Mouse (Mus musculus): ENCODE data around the gene BC004004. TPM values are rescaled to one million over a fixed set of nuclear protein-coding genes. Genes with fewer than 3 reads are reported as not detected.

Gene BC004004
- polyA plus RNA-seq, 1 experiment from 2014 or later: 62.2 TPM

DNA sequence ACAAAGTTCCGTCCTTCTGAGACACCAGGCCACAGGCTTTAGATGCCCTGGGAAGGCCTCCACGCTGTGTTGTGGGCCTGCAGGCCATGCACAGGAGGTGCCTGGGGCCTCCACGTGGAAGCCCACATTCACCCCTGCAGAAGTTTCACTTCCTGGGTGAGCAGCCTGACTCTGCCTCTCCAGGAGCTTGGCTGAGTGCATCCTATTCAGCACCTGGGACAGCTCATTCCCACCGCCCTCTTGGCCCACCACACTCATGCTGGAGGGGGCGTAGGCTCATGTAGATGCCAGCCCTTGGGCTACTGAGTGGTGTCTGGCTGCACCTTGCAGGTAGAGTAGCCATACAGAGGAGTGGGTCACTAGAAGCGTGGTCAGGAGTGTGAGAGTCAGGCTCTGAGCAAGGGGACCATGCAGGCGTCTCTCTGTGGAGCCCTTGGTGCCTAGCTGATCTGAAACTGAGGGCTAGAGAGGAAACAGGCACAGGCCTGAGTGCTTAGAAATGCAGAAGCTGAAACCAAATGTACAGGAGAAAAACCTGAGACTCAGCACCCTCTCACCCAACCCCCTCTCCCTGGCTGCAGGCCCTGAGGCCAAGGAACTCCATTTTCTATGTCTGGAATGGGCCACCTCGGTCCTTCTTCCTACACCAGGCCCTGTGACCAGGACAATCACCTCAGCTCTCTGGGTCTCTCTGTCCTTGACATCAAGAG lies 93.5 kb downstream of the BC004004 start:
- ATAC-seq (ENCODE audit: insufficient read depth, low FRiP score, low TSS enrichment) (no peak), DNase-seq (ENCODE audit: low spot score) (no peak)
- Histone ChIP-seq H3K27me3 (ENCODE audit: control insufficient read depth, insufficient read depth, low read length) (no peaks in the 10 kb centered on the region), H3K36me3 (ENCODE audit: control insufficient read depth, insufficient read depth, low read length) (no peaks in the 10 kb centered on the region), H3K9ac (ENCODE audit: low read length) (no peak overlapping the region), H3K4me1 (ENCODE audit: control insufficient read depth, insufficient read depth, low read length) (peaks cover 2% of the 10 kb centered on the region; the same call in 1 of the 2 replicates), H3K4me2 (ENCODE audit: low read depth) (no peak overlapping the region), H3K9me3 (ENCODE audit: control insufficient read depth, low read length) (no peaks in the 10 kb centered on the region), H3K4me3 (ENCODE audit: low read depth, low read length) (no peak overlapping the region), H3K27ac (ENCODE audit: low read depth, low read length) (no peak overlapping the region)
- 60% methylated on average over 8 of the region's 8 CpGs for WGBS

DNA sequence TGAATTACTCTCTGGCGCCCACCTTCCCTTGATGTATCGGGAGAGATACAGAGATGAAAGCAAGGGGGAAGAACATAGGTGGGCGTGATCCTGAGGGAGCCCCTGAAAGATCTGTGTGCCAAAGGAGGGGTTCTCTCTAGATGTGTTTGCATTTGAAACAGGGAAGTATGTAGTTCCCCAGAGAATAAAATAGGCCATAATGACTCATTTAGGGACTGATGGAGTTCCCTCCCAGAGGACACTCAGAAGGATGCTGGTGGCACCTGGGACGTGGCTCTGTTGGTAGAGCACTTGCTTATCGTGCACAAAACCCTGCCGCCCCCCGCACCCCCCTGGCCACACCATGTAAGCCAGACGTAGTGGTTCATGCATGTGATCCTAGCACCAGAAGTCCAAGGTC lies 94.5 kb downstream of the BC004004 start:
- DNase-seq (ENCODE audit: low spot score) (no peak), ATAC-seq (ENCODE audit: insufficient read depth, low FRiP score, low TSS enrichment) (no peak)
- H3K9ac ChIP-seq (ENCODE audit: low read length): no peak overlapping the region
- no peak overlapping the region for H3K4me3 ChIP-seq (ENCODE audit: low read depth, low read length)
- H3K9me3 ChIP-seq (ENCODE audit: control insufficient read depth, low read length): no peaks in the 10 kb centered on the region
- no peak overlapping the region for H3K4me2 ChIP-seq (ENCODE audit: low read depth)
- no peaks in the 10 kb centered on the region for H3K36me3 ChIP-seq (ENCODE audit: control insufficient read depth, insufficient read depth, low read length)
- 86% methylated on average over 8 of the region's 8 CpGs for WGBS
- H3K27ac ChIP-seq (ENCODE audit: low read depth, low read length): no peak overlapping the region
- no peaks in the 10 kb centered on the region for H3K4me1 ChIP-seq (ENCODE audit: control insufficient read depth, insufficient read depth, low read length)
- no peaks in the 10 kb centered on the region for H3K27me3 ChIP-seq (ENCODE audit: control insufficient read depth, insufficient read depth, low read length)

Other genes starting within 250 kb of the BC004004 start
- 784 and 802 TPM in 2 replicates for gene Srsf3, start 236.2 kb upstream of the BC004004 start, polyA plus RNA-seq (2014; fragmentation: Nextera tagmentation; extraction: Ambion mirVana)
- gene Cdkn1a, start 177.8 kb upstream of the BC004004 start, polyA plus RNA-seq (2014; fragmentation: Nextera tagmentation; extraction: Ambion mirVana): 35.0 and 45.3 TPM in 2 replicates
- 0.39 and 0.44 TPM in 2 replicates for gene Rab44, start 154.6 kb upstream of the BC004004 start, polyA plus RNA-seq (2014; fragmentation: Nextera tagmentation; extraction: Ambion mirVana)
- gene Cpne5, start 30.6 kb upstream of the BC004004 start, polyA plus RNA-seq (2014; fragmentation: Nextera tagmentation; extraction: Ambion mirVana): 3.3 and 4.4 TPM in 2 replicates
- 152 and 165 TPM in 2 replicates for gene Ppil1, start 4.6 kb upstream of the BC004004 start, polyA plus RNA-seq (2014; fragmentation: Nextera tagmentation; extraction: Ambion mirVana)
- 0.23 and 0.36 TPM in 2 replicates for gene Pi16, start 48.9 kb downstream of the BC004004 start, polyA plus RNA-seq (2014; fragmentation: Nextera tagmentation; extraction: Ambion mirVana)
- 402 and 441 TPM in 2 replicates for gene Mtch1, start 79.1 kb downstream of the BC004004 start, polyA plus RNA-seq (2014; fragmentation: Nextera tagmentation; extraction: Ambion mirVana)
- 2.8 and 3.5 TPM in 2 replicates for gene Fgd2, start 92.1 kb downstream of the BC004004 start, polyA plus RNA-seq (2014; fragmentation: Nextera tagmentation; extraction: Ambion mirVana)
- gene Pim1, start 222.0 kb downstream of the BC004004 start, polyA plus RNA-seq (2014; fragmentation: Nextera tagmentation; extraction: Ambion mirVana): 23.1 and 24.3 TPM in 2 replicates